Mouse (Mus musculus) heart, embryonic 10.5 days (tissue): ENCODE measurements at regions not wholly inside any gene's neighbourhood (a gene's known extent, or its start where the extent isn't known, plus 50 kb on each side); places are given as distances from the start of the nearest gene placed in this dataset.

ENCODE experiments used
- DNase-seq: peaks from one replicate; pipeline ENCODE4 v3.0.0-alpha.2; 2017; ENCODE audit warnings: low spot score
- H3K27ac ChIP-seq: fragments of 300-500 bp; sonication (generic); 2 replicates; pipeline ENCODE4 v1.5.1; 2016; ENCODE audit warnings: mild to moderate bottlenecking
- H3K27me3 ChIP-seq: fragments of 300-500 bp; sonication (generic); 2 replicates; pipeline ENCODE4 v1.6.1; 2016; ENCODE audit warnings: mild to moderate bottlenecking; ENCODE audit not compliant: poor library complexity, insufficient read depth, severe bottlenecking
- H3K36me3 ChIP-seq: fragments of 300-500 bp; sonication (generic); 2 replicates; pipeline ENCODE4 v1.6.1; 2016; ENCODE audit warnings: mild to moderate bottlenecking, moderate library complexity
- H3K4me1 ChIP-seq: fragments of 300-500 bp; sonication (generic); 2 replicates; pipeline ENCODE4 v1.6.1; 2016; ENCODE audit warnings: mild to moderate bottlenecking
- H3K4me3 ChIP-seq: fragments of 300-500 bp; sonication (generic); 2 replicates; pipeline ENCODE4 v1.5.1; 2016; ENCODE audit warnings: mild to moderate bottlenecking, moderate library complexity
- H3K9me3 ChIP-seq: fragments of 300-500 bp; sonication (generic); 2 replicates; pipeline ENCODE4 v1.6.1; 2016; ENCODE audit warnings: mild to moderate bottlenecking, moderate library complexity
- WGBS: fragments of 180-500 bp; shearing (Covaris S2); methylation state at CpG from one replicate; pipeline ENCODE4 v1.1.7; 2016; 5-methylcytosine and 5-hydroxymethylcytosine counted together

DNA sequence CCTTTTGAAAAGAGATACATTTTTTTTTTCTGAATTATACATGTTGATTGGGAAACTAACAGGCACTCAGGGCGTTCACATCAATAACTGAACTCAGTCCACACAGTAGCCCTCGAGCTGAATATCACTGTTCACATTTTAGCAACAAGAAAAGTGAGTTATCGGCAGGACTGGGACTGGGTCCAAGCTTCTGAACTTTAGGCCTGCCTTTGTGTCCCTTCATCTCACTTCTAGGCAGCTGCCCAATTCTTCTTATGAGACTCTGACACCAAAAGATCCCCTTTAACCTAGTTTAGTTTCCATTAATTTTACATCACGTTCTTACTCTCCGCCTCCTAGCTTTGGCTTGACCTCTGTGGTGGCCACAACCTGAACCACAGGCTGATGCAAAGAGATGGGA, 242.7 kb downstream of the Rsl24d1 start:
- WGBS = 82% methylated on average over 5 of the region's 5 CpGs
- Histone ChIP-seq H3K4me1 (no peaks in the 10 kb centered on the region), H3K27ac (no peak overlapping the region), H3K4me3 (no peak overlapping the region), H3K9me3 (no peaks in the 10 kb centered on the region), H3K36me3 (no peaks in the 10 kb centered on the region), H3K27me3 (no peaks in the 10 kb centered on the region)
- DNase-seq = no peak

DNA sequence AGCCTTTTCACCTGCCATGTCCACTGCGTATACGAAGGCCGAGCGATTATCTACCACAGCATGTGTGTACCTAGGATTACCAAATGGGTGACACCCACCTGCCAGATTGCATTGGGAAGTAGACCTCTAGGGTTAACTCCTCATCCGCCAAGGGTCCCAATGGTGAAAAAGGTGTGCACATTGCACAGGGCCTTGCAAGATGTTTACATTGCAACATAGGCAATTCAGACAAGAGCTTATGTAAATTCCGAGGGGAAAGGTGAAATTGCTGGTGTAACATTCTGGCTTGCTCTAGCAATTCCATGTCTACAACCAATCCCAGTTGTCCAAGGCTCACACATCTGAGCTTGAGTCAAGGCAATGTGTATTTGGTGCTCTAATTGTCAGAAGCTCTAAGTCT, 245.7 kb downstream of the Rsl24d1 start:
- Histone ChIP-seq H3K4me3 (no peak overlapping the region), H3K27me3 (no peaks in the 10 kb centered on the region), H3K4me1 (no peaks in the 10 kb centered on the region), H3K9me3 (no peaks in the 10 kb centered on the region), H3K27ac (no peak overlapping the region), H3K36me3 (no peaks in the 10 kb centered on the region)
- DNase-seq = no peak
- WGBS = 88% methylated on average over 6 of the region's 6 CpGs

DNA sequence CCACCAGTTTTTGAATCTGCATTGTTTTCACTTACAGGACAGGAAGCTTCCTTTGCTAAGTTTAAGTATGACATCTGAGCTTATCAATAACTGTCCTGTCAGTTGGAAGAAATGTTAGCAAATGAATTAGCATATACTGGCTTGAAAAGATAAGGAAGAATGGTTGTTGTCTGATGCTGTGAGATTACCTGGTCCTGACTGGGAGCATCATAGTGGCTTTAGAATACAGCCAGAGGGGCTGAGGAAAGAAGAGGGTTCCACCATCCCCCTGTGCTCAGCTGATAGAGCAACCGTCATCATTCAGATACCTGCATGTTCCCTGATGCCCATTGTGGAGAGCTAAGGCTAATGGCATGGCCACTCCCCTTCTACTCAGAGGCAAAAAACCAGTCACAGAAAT, 267.5 kb downstream of the Rsl24d1 start:
- no peak for DNase-seq
- H3K4me1 ChIP-seq = no peaks in the 10 kb centered on the region
- H3K27ac ChIP-seq = no peak overlapping the region
- 62% methylated on average over 1 of the region's 1 CpGs for WGBS
- H3K36me3 ChIP-seq = no peaks in the 10 kb centered on the region
- H3K27me3 ChIP-seq = no peaks in the 10 kb centered on the region
- H3K4me3 ChIP-seq = no peak overlapping the region
- H3K9me3 ChIP-seq = no peaks in the 10 kb centered on the region

DNA sequence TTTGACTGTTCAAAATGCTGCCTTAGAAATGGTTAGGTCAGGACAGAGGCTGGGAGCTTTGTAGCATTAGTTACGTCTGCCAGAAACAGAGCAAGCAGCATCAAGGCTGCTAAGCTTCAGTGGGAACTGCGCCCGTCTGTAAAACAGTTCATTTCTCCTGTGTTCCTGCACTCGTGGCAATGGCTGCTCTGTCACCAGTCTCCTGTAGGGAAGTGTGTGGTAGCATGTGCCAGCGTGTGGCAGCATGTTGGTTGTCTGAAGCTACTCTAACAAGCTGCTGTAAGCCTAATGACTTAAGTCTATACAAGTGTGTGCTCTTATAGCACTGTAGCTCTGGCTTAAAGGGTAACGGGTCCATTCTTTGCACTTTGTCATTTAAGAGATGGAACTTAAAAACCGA, 278.8 kb downstream of the Rsl24d1 start:
- Histone ChIP-seq H3K27ac (no peak overlapping the region), H3K27me3 (no peaks in the 10 kb centered on the region), H3K36me3 (no peaks in the 10 kb centered on the region), H3K9me3 (no peaks in the 10 kb centered on the region), H3K4me3 (no peak overlapping the region), H3K4me1 (no peaks in the 10 kb centered on the region)
- 77% methylated on average over 7 of the region's 7 CpGs for WGBS
- peak; percentile 61 for DNase-seq

DNA sequence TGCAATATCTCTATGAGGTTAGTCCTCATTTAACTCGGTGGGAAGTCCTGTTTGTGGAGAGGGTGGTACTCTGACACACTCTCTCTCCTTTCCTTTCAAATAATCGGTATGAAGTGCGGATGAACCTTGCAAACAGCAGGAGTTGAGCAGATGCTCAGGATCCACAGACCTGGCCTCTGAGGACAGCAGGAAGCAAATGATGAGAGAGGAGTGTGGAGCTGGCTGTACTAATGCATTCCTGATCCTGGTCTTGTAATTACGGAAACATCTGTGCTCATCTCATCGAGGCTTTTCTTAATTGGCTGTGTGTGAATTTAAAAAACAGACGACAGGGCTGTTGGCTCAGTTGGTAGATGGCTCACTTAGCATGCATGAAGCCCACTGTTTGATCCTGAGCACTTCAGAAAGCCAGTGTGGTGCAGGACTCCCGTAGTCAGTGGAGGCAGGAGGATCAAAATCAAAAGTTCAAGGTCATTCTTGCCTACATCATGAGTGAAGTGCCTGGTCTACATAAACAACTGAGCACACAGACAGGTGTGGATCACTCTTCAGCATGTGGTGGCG, 300.2 kb downstream of the Rsl24d1 start:
- Histone ChIP-seq H3K9me3 (no peaks in the 10 kb centered on the region), H3K27me3 (no peaks in the 10 kb centered on the region), H3K27ac (no peak overlapping the region), H3K4me3 (no peak overlapping the region), H3K4me1 (no peaks in the 10 kb centered on the region), H3K36me3 (no peaks in the 10 kb centered on the region)
- 75% methylated on average over 8 of the region's 8 CpGs for WGBS
- DNase-seq = no peak

DNA sequence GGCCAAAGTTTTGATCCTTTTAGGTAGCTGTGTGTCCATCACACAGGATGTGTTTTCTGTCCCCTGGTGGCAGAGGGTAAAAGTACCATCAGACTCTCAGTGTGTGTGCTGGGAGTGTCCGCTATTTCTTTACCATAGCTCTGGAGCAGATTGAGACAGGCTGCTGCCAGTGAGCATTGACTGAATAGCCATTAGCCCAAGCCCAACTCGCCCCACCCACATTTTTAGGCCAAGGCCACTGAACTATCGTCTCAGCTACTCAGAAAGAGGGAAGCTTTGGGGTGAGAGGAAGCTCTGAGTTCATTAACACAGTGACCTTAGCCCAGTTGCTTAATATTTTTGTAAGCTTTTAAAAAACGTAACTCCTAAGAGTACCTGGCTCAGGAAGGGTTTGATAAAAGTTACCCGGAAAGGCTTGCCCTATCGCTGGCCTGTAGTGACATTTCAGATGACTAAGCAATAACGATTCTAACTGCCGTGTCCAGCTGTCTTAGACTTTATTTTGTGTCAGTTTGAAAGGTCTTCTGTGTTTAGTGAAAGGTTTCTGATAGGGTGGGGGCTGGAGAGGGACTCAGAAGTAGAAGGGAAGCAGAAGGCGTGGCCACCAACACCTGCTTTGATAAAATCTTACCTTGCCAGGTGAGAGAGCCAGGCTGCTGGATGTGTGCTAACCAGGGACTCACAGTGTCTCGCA, 303.0 kb downstream of the Rsl24d1 start:
- Histone ChIP-seq H3K4me1 (no peaks in the 10 kb centered on the region), H3K4me3 (no peak overlapping the region), H3K27me3 (no peaks in the 10 kb centered on the region), H3K36me3 (no peaks in the 10 kb centered on the region), H3K9me3 (no peaks in the 10 kb centered on the region), H3K27ac (no peak overlapping the region)
- no peak for DNase-seq
- 81% methylated on average over 10 of the region's 10 CpGs for WGBS
